Mouse (Mus musculus): ENCODE results near the gene Wdfy1. TPM values are rescaled to one million over a fixed set of nuclear protein-coding genes. Genes with fewer than 3 reads are reported as not detected.

The Wdfy1 gene
- polyA plus RNA-seq, 1 experiment from 2014 or later: 42.6 TPM

- Histone ChIP-seq H3K4me2 (ENCODE audit: low read depth, low read length) (no peak overlapping the region), H3K36me3 (ENCODE audit: control insufficient read depth, insufficient read depth, low read length) (no peaks in the 10 kb centered on the region), H3K4me3 (ENCODE audit: low read depth, low read length) (no peak overlapping the region), H3K4me1 (ENCODE audit: control insufficient read depth, insufficient read depth, low read length) (peaks cover 4% of the 10 kb centered on the region; the same call in 1 of the 2 replicates), H3K27ac (replicated peaks; ENCODE audit: low read depth, low read length) (no peak overlapping the region), H3K27me3 (replicated peaks; ENCODE audit: control insufficient read depth, insufficient read depth, low read length) (peaks cover 26% of the 10 kb centered on the region), H3K9ac (ENCODE audit: low read depth, low read length) (no peak overlapping the region), H3K9me3 (ENCODE audit: control insufficient read depth, low read length) (no peaks in the 10 kb centered on the region)
- ATAC-seq (ENCODE audit: low read depth): no peak
- DNase-seq (ENCODE audit: low spot score): no peak
- WGBS: 53% methylated on average over 4 of the region's 4 CpGs
Measured at GRCm38 (mm10) chr1:79675716-79676115, 100.2 kb downstream of the Wdfy1 start.

GRCm38 (mm10) chr1:79671543-79672337 is 104.2 kb downstream of the Wdfy1 start, which contains the start of gene Ap1s3:
Ap1s3 (minus strand) TSS chr1:79671972.
- no peak within 1 kb of the TSS for H3K27ac ChIP-seq (replicated peaks; ENCODE audit: low read depth, low read length)
- peak within 1 kb of the TSS; percentile 96 for H3K4me2 ChIP-seq (ENCODE audit: low read depth, low read length)
- H3K4me3 ChIP-seq (ENCODE audit: low read depth, low read length): peak within 1 kb of the TSS; percentile 66
- peaks cover 5% of the 10 kb centered on the region; the same call in 1 of the 2 replicates for H3K4me1 ChIP-seq (ENCODE audit: control insufficient read depth, insufficient read depth, low read length)
- under 1% methylated on average over 40 of the region's 51 CpGs for WGBS
- H3K9ac ChIP-seq (ENCODE audit: low read depth, low read length): peak within 1 kb of the TSS; percentile 66
- H3K36me3 ChIP-seq (ENCODE audit: control insufficient read depth, insufficient read depth, low read length): no peaks in the 10 kb centered on the region
- peak; percentile 74 for DNase-seq (ENCODE audit: low spot score)
- ATAC-seq (ENCODE audit: low read depth): peak; percentile 94
- H3K9me3 ChIP-seq (ENCODE audit: control insufficient read depth, low read length): no peaks in the 10 kb centered on the region
- H3K27me3 ChIP-seq (replicated peaks; ENCODE audit: control insufficient read depth, insufficient read depth, low read length): peaks cover 32% of the 10 kb centered on the region

- H3K27ac ChIP-seq (replicated peaks; ENCODE audit: low read depth, low read length): no peak overlapping the region
- H3K4me2 ChIP-seq (ENCODE audit: low read depth, low read length): peak overlapping the region; percentile 96
- H3K9me3 ChIP-seq (ENCODE audit: control insufficient read depth, low read length): no peaks in the 10 kb centered on the region
- ATAC-seq (ENCODE audit: low read depth) (no peak), DNase-seq (ENCODE audit: low spot score) (peak; percentile 11)
- H3K4me1 ChIP-seq (ENCODE audit: control insufficient read depth, insufficient read depth, low read length): peaks cover 5% of the 10 kb centered on the region; the same call in 1 of the 2 replicates
- 0% methylated on average over 11 of the region's 11 CpGs for WGBS
- peak overlapping the region; percentile 66 for H3K9ac ChIP-seq (ENCODE audit: low read depth, low read length)
- peak overlapping the region; percentile 66 for H3K4me3 ChIP-seq (ENCODE audit: low read depth, low read length)
- no peaks in the 10 kb centered on the region for H3K36me3 ChIP-seq (ENCODE audit: control insufficient read depth, insufficient read depth, low read length)
- H3K27me3 ChIP-seq (replicated peaks; ENCODE audit: control insufficient read depth, insufficient read depth, low read length): peaks cover 32% of the 10 kb centered on the region
Measured at GRCm38 (mm10) chr1:79671196-79671542, 104.8 kb downstream of the Wdfy1 start.

GRCm38 (mm10) chr1:79669419-79669974 is 106.4 kb downstream of the Wdfy1 start:
- Histone ChIP-seq H3K4me3 (ENCODE audit: low read depth, low read length) (no peak overlapping the region), H3K27ac (replicated peaks; ENCODE audit: low read depth, low read length) (no peak overlapping the region), H3K4me2 (ENCODE audit: low read depth, low read length) (no peak overlapping the region), H3K4me1 (ENCODE audit: control insufficient read depth, insufficient read depth, low read length) (peaks cover 5% of the 10 kb centered on the region; the same call in 1 of the 2 replicates), H3K36me3 (ENCODE audit: control insufficient read depth, insufficient read depth, low read length) (no peaks in the 10 kb centered on the region), H3K9ac (ENCODE audit: low read depth, low read length) (no peak overlapping the region), H3K27me3 (replicated peaks; ENCODE audit: control insufficient read depth, insufficient read depth, low read length) (peaks cover 32% of the 10 kb centered on the region), H3K9me3 (ENCODE audit: control insufficient read depth, low read length) (no peaks in the 10 kb centered on the region)
- no peak for ATAC-seq (ENCODE audit: low read depth)
- WGBS: 82% methylated on average over 9 of the region's 9 CpGs
- no peak for DNase-seq (ENCODE audit: low spot score)

GRCm38 (mm10) chr1:79664911-79665310 is 111.0 kb downstream of the Wdfy1 start:
- WGBS: 86% methylated on average over 4 of the region's 4 CpGs
- Histone ChIP-seq H3K27ac (replicated peaks; ENCODE audit: low read depth, low read length) (no peak overlapping the region), H3K9ac (ENCODE audit: low read depth, low read length) (no peak overlapping the region), H3K4me3 (ENCODE audit: low read depth, low read length) (no peak overlapping the region), H3K9me3 (ENCODE audit: control insufficient read depth, low read length) (no peaks in the 10 kb centered on the region), H3K36me3 (ENCODE audit: control insufficient read depth, insufficient read depth, low read length) (no peaks in the 10 kb centered on the region), H3K4me2 (ENCODE audit: low read depth, low read length) (no peak overlapping the region), H3K4me1 (ENCODE audit: control insufficient read depth, insufficient read depth, low read length) (no peaks in the 10 kb centered on the region), H3K27me3 (replicated peaks; ENCODE audit: control insufficient read depth, insufficient read depth, low read length) (no peaks in the 10 kb centered on the region)
- DNase-seq (ENCODE audit: low spot score) (no peak), ATAC-seq (ENCODE audit: low read depth) (no peak)

- no peaks in the 10 kb centered on the region for H3K27me3 ChIP-seq (replicated peaks; ENCODE audit: control insufficient read depth, insufficient read depth, low read length)
- no peaks in the 10 kb centered on the region for H3K4me1 ChIP-seq (ENCODE audit: control insufficient read depth, insufficient read depth, low read length)
- no peaks in the 10 kb centered on the region for H3K36me3 ChIP-seq (ENCODE audit: control insufficient read depth, insufficient read depth, low read length)
- ATAC-seq (ENCODE audit: low read depth): no peak
- H3K4me3 ChIP-seq (ENCODE audit: low read depth, low read length): no peak overlapping the region
- H3K4me2 ChIP-seq (ENCODE audit: low read depth, low read length): no peak overlapping the region
- H3K9ac ChIP-seq (ENCODE audit: low read depth, low read length): no peak overlapping the region
- no peak overlapping the region for H3K27ac ChIP-seq (replicated peaks; ENCODE audit: low read depth, low read length)
- no peaks in the 10 kb centered on the region for H3K9me3 ChIP-seq (ENCODE audit: control insufficient read depth, low read length)
- 78% methylated on average over 7 of the region's 7 CpGs for WGBS
- DNase-seq (ENCODE audit: low spot score): no peak
Measured at GRCm38 (mm10) chr1:79659598-79659997, 116.3 kb downstream of the Wdfy1 start.

GRCm38 (mm10) chr1:79657411-79657810 is 118.5 kb downstream of the Wdfy1 start:
- Histone ChIP-seq H3K4me2 (ENCODE audit: low read depth, low read length) (no peak overlapping the region), H3K9ac (ENCODE audit: low read depth, low read length) (no peak overlapping the region)
- ATAC-seq (ENCODE audit: low read depth): no peak

GRCm38 (mm10) chr1:79655819-79656555 is 120.0 kb downstream of the Wdfy1 start:
- Histone ChIP-seq H3K27me3 (replicated peaks; ENCODE audit: control insufficient read depth, insufficient read depth, low read length) (no peaks in the 10 kb centered on the region), H3K4me3 (ENCODE audit: low read depth, low read length) (no peak overlapping the region), H3K4me2 (ENCODE audit: low read depth, low read length) (no peak overlapping the region), H3K9me3 (ENCODE audit: control insufficient read depth, low read length) (no peaks in the 10 kb centered on the region), H3K36me3 (ENCODE audit: control insufficient read depth, insufficient read depth, low read length) (no peaks in the 10 kb centered on the region), H3K4me1 (ENCODE audit: control insufficient read depth, insufficient read depth, low read length) (no peaks in the 10 kb centered on the region), H3K9ac (ENCODE audit: low read depth, low read length) (no peak overlapping the region), H3K27ac (replicated peaks; ENCODE audit: low read depth, low read length) (no peak overlapping the region)
- ATAC-seq (ENCODE audit: low read depth) (no peak), DNase-seq (ENCODE audit: low spot score) (no peak)
- WGBS: 51% methylated on average over 4 of the region's 4 CpGs

More at GRCm38 (mm10) chr1:79657411-79657810, 118.5 kb downstream of the Wdfy1 start:
- Histone ChIP-seq H3K4me1 (ENCODE audit: control insufficient read depth, insufficient read depth, low read length) (no peaks in the 10 kb centered on the region), H3K27me3 (replicated peaks; ENCODE audit: control insufficient read depth, insufficient read depth, low read length) (no peaks in the 10 kb centered on the region), H3K36me3 (ENCODE audit: control insufficient read depth, insufficient read depth, low read length) (no peaks in the 10 kb centered on the region), H3K27ac (replicated peaks; ENCODE audit: low read depth, low read length) (no peak overlapping the region), H3K4me3 (ENCODE audit: low read depth, low read length) (no peak overlapping the region), H3K9me3 (ENCODE audit: control insufficient read depth, low read length) (no peaks in the 10 kb centered on the region)
- WGBS: 59% methylated on average over 1 of the region's 1 CpGs
- DNase-seq (ENCODE audit: low spot score): no peak

Measured in embryonic facial prominence, embryonic 14.5 days (tissue).